Mouse (Mus musculus) bone marrow, adult 2 months (tissue): ENCODE measurements around the gene Amph. TPM values are rescaled to one million over a fixed set of nuclear protein-coding genes. Genes with fewer than 3 reads are reported as not detected.

Experiments used
- H3K27ac ChIP-seq: fragments of 200-500 bp; 2 replicates; pipeline ENCODE4 v1.5.1; 2012; ENCODE audit warnings: low read depth, mild to moderate bottlenecking, control low read depth, inconsistent platforms, low read length; ENCODE audit not compliant: control insufficient read depth, poor library complexity, insufficient read depth
- H3K4me1 ChIP-seq: fragments of 200-500 bp; 2 replicates; pipeline ENCODE4 v1.6.1; 2011; ENCODE audit warnings: low read length; ENCODE audit not compliant: control insufficient read depth, insufficient read depth
- H3K4me3 ChIP-seq: fragments of 200-500 bp; replicated peaks from 2 replicates; pipeline ENCODE3; 2011; ENCODE audit warnings: mild to moderate bottlenecking, low read depth, low read length, control low read depth; ENCODE audit not compliant: control insufficient read depth
- CTCF ChIP-seq: fragments of 200-500 bp; IDR thresholded peaks from 2 replicates; pipeline ENCODE4 v1.5.1; 2011; ENCODE audit warnings: low read length, control low read depth; ENCODE audit not compliant: control insufficient read depth, insufficient read depth
- POLR2A ChIP-seq: fragments of 200-500 bp; IDR thresholded peaks from 2 replicates; pipeline ENCODE4 v1.6.1; 2011; ENCODE audit warnings: low read depth, mild to moderate bottlenecking, control low read depth, low read length, borderline replicate concordance; ENCODE audit not compliant: control insufficient read depth
- WGBS: fragments of 180-500 bp; shearing (Covaris S2); methylation state at CpG from one replicate; pipeline ENCODE4 v1.1.7; 2018; 5-methylcytosine and 5-hydroxymethylcytosine counted together
- polyA plus RNA-seq: library from polyadenylated mRNA; stranded (reverse); fragments of >200 nt; gene quantifications from 2 replicates; pipeline ENCODE4 v1.2.4, GENCODE M21; 2011; ENCODE audit warnings: low replicate concordance; ENCODE audit not compliant: missing spikeins, insufficient read depth, insufficient read length

Gene Amph
- polyA plus RNA-seq, 1 experiment: 0.50 TPM

DNA sequence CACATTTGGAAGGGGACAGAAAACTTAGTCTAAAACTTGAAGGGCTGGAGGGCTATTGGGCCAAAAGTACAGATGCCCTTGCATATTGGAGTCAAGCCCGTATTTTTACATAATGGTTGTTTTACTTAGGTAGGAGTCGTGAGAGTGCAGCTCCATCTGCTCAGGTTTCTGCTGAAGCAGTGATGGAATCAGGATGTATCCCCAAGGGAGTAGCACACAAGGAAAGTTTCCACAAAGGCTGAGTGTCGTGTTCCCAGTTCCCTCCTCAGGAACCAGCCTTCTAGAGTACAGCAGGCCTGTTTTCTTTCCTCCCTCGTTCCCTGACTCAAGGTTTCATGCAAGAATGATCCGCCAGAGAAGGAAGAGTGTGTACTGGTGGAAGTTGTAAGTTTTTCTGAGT lies 56.4 kb downstream of the Amph start:
- Histone ChIP-seq H3K4me1 (no peaks in the 10 kb centered on the region), H3K27ac (no peak overlapping the region), H3K4me3 (no peak overlapping the region)
- TF ChIP-seq POLR2A: no peak
- TF ChIP-seq CTCF: no peak
- 62% methylated on average over 5 of the region's 5 CpGs for WGBS

DNA sequence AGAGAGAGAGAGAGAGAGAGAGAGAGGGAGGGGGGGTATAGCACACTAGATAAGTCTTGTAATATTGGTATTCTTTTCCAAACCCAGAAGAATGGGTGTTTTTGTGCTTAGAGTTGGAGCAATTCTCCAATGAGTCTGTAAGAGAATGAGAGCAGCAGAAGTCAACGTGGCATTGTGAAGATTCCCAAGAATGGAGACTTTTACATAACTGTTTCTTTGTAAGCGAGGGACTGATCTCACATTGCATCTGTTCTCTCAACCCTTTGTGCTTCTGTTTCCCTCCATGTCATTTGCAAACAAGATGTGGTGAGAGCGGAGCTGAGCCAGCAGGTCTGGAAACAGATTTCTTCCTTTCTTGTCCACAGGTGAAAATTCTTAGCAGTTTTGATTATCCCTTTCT lies 60.4 kb downstream of the Amph start:
- 74% methylated on average over 3 of the region's 3 CpGs for WGBS
- Histone ChIP-seq H3K4me1 (no peaks in the 10 kb centered on the region), H3K27ac (no peak overlapping the region), H3K4me3 (no peak overlapping the region)
- TF ChIP-seq POLR2A (no peak), CTCF (no peak)

DNA sequence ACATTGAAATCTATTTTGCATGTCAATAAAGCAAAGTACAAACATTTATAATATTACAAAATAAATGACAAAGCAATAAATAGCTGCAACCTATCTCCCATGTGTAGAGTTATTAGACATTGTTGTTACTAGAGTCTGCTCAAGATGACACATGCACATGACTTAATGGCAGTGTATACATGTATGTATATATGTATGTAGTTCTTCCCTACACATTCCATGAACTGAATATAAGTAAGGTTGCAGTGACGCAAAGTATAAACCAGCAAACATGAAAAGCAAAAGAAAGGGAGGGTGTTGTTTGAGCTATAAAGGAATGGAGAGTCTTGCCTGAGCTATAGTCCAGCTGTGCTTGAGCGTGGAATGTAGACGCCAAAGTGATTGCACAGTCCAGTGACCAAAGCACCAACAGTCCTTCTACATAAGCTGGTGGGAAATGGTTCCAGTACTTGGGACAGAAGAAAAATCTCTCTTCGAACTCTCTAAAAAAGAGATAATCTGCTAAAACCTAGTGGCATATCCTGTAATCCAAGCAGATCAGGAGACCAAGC lies 66.9 kb downstream of the Amph start:
- no peak for TF ChIP-seq POLR2A
- TF ChIP-seq CTCF: no peak
- Histone ChIP-seq H3K4me3 (no peak overlapping the region), H3K4me1 (no peaks in the 10 kb centered on the region), H3K27ac (no peak overlapping the region)
- WGBS: 82% methylated on average over 4 of the region's 4 CpGs

DNA sequence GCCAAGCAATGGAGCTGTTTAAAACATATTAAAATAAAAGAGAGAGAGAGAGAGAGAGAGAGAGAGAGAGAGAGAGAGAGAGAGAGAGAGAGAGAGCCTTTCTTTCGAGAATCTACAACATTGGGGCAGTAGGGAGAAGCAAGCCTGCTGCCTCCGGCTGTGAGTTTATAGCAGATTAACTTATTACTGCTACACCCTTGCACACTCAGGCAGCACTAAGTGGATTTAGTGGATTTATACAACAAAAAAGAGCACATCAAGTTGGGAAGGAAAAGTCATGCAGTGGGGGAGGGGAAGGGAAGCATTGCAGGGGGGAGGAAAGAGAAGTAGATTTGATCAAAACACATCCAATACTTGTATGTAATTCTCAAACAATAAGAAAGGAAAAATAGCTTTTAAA lies 73.5 kb downstream of the Amph start:
- Histone ChIP-seq H3K4me1 (no peaks in the 10 kb centered on the region), H3K27ac (no peak overlapping the region), H3K4me3 (no peak overlapping the region)
- TF ChIP-seq CTCF (no peak), POLR2A (no peak)
- WGBS: 85% methylated on average over 2 of the region's 2 CpGs

DNA sequence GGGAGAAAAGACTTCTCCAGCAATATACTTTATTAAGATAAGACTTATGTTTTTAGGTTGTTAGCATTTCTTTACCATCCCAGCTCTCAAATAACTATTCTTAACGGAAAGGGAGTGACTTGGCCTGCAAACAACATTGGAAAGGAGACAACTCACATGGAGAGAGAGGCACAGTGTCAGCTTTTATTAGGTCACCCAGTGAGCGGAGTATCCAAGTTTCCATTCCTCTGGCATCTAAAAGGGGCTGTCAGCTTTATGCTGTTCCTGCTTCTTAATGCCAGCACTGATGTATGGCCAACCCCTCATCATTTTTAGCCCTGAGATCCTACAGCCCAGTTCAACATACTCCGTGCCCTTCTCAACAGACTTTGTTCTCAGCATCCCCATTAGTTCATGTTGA lies 74.3 kb downstream of the Amph start:
- Histone ChIP-seq H3K27ac (no peak overlapping the region), H3K4me1 (no peaks in the 10 kb centered on the region), H3K4me3 (no peak overlapping the region)
- no peak for TF ChIP-seq POLR2A
- 77% methylated on average over 3 of the region's 3 CpGs for WGBS

DNA sequence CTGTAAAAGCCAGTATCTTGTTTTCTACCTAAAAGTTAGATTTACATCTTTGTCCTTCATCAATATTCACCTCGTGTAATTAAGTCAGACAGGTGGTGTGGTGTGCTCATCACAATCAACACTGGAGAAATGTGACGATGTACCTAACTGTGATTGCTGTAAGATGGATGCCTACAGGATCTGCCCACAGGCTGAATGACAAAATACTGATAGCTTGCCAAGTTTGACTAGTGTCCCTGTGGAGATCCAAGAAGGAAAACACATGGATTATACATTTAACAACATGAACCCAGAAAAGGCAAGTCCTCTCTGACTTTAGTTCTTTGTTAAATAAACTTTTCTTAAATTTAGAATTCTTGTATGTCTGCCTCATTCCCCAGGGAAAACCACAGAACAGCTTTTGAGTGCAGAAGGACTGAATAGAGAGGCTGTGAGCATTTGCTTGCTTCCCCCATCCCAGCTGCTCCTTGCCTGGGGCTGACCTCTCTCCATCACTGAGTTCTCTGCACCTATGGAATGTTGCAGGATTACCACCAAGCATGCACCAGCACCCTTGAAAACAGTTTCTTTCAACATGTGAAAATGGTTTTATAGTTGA lies 77.2 kb downstream of the Amph start:
- 77% methylated on average over 2 of the region's 2 CpGs for WGBS
- TF ChIP-seq POLR2A: no peak
- no peak for TF ChIP-seq CTCF

DNA sequence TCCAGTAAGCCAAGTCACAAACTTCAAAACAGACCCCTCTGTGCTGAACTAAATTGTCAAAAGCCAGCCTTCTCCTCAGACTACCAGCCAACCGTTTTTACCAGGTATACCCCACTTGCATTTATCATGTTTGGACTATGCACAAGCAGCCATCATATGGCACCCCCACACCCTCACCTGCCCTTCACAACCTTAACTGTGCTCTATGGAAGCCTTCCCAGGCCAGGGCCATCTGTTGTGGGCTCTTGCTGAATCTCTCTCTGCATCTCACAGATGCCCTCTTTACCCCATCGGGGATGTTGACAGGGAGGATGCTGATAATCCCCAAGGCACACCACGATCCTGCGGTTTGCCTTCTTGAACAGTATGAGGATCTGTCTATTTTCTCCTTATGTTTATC lies 77.9 kb downstream of the Amph start:
- no peak for TF ChIP-seq POLR2A
- no peak for TF ChIP-seq CTCF
- Histone ChIP-seq H3K4me3 (no peak overlapping the region), H3K27ac (no peak overlapping the region), H3K4me1 (no peaks in the 10 kb centered on the region)
- WGBS: 79% methylated on average over 4 of the region's 4 CpGs

More for the DNA sequence above, 77.2 kb downstream of the Amph start:
- no peak overlapping the region for H3K4me3 ChIP-seq
- H3K4me1 ChIP-seq: no peaks in the 10 kb centered on the region
- H3K27ac ChIP-seq: no peak overlapping the region

DNA sequence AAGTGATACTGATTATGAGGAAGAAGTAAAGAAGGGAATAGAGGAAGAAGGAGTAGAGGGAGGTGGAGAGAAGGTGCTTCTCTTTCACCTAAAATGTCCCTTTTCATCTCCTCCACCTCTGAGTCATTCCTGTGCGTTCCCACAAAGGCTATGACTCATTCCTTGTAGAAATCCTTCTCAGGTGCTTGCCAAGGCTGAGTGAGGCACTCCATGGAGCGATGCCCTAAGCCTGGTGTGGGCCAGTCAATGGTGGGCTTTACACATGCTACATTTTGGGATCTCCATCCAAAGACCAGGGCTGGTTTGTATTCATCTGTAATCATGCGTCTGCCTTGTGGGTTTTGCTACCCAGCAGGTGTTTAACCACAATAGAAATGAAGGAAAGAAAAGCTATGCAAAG lies 78.9 kb downstream of the Amph start:
- no peak overlapping the region for H3K4me3 ChIP-seq
- no peak overlapping the region for H3K27ac ChIP-seq
- no peak for TF ChIP-seq CTCF
- H3K4me1 ChIP-seq: no peaks in the 10 kb centered on the region
- 76% methylated on average over 3 of the region's 3 CpGs for WGBS

DNA sequence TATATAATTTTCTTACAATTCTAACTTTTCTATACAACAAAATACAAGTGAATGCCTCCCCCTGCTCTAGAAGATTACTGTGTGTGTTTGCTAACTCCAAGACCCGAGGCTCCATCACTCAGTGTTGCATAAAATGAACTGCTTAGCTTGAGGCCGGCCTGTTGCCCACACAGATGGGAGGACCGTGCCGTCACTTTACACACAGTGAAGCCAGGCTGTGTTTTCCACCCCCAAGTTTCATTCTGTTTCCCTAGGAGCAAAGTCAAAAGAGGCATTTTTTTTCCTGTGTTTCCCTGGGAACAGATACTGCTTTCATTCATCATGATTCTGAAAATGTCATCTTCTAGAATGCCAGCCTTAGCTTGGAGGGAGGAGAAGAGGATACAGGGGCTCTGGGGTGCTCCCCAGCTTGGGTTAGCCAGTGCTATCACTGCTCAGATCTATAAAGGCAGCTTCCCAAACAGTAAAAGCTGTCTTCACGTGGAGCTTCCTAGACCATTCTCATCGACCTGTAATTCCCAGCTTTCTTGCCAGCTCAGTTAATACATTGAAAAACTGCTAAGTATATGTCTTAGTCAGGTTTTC lies 79.9 kb downstream of the Amph start:
- no peak overlapping the region for H3K4me3 ChIP-seq
- H3K27ac ChIP-seq: no peak overlapping the region
- H3K4me1 ChIP-seq: no peaks in the 10 kb centered on the region
- no peak for TF ChIP-seq POLR2A
- no peak for TF ChIP-seq CTCF
- 70% methylated on average over 6 of the region's 6 CpGs for WGBS
